Mouse (Mus musculus): ENCODE measurements at regions not wholly inside any gene's neighbourhood (a gene's known extent, or its start where the extent isn't known, plus 50 kb on each side); places are given as distances from the start of the nearest gene placed in this dataset.

DNA sequence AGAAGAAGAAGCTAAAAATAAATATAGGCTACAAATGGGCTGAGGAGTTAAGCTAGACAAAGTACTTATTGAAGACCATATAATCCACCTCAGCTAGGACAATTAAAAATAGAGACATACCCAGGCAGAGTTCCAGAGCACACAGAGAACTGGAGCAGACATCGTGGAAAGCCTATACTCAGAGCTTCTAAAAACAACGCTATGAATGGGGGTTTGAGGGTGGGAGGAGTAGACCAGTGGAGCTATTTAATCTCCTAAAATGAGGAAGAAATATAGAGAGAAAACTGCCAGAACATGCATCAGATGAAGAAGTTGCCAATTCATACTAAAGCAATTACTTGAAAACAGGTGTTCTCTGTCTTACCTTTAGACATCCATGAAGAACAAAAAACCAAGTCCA is 720.8 kb downstream of the Efna5 start:
- TF ChIP-seq CTCF (IDR thresholded peaks at IDR 0.05; ENCODE audit: control insufficient read depth, insufficient read depth, insufficient read length) (no peak), USF1 (IDR thresholded peaks at IDR 0.05; ENCODE audit: low read depth) (no peak), MYOG (IDR thresholded peaks at IDR 0.05; ENCODE audit: control insufficient read depth, extremely low read depth, insufficient read length) (no peak), MYOD1 (IDR thresholded peaks at IDR 0.05; ENCODE audit: control insufficient read depth, insufficient read length, low read depth) (no peak), MAX (IDR thresholded peaks at IDR 0.05) (no peak), CEBPB (IDR thresholded peaks at IDR 0.05; ENCODE audit: low read depth) (no peak), FOSL1 (IDR thresholded peaks at IDR 0.05; ENCODE audit: insufficient read depth, low read length, poor library complexity, severe bottlenecking) (no peak)
